Mouse (Mus musculus) lung, adult 10 weeks (tissue): ENCODE measurements around the gene Usp10. TPM values are rescaled to one million over a fixed set of nuclear protein-coding genes. Genes with fewer than 3 reads are reported as not detected.

Experiments
- polyA plus RNA-seq: library from polyadenylated mRNA; stranded (reverse); fragments of 350-450 nt; fragmentation: Illumina TruSeq; extraction: RNeasy Lipid Tissue Mini Kit (QIAGEN cat#74804); gene quantifications from one replicate; pipeline ENCODE4 v1.2.3, GENCODE M21; 2014; ENCODE audit warnings: low read depth, low replicate concordance; ENCODE audit not compliant: insufficient read depth

Gene Usp10
- polyA plus RNA-seq, result 25.2 TPM

GRCm38 (mm10) chr8:119909944-119910546, at the start of gene Usp10:
TSS of gene Usp10 (plus strand) at chr8:119910360.

GRCm38 (mm10) chr8:119861706-119862389, 48.3 kb upstream of the Usp10 start, which contains the start of gene Klhl36:
TSS of gene Klhl36 (plus strand) at chr8:119862266.

GRCm38 (mm10) chr8:119910547-119911257, 542 bp downstream of the Usp10 start, which contains the start of gene Gm20388:
TSS of gene Gm20388 (plus strand) at chr8:119910841.

GRCm38 (mm10) chr8:119992249-119992648, 82.1 kb downstream of the Usp10 start, which contains the start of gene Crispld2:
TSS of gene Crispld2 (plus strand) at chr8:119992438.

Other genes with a start within 250 kb of the Usp10 start
- 42.1 TPM for gene Wfdc1, start 244.0 kb upstream of the Usp10 start, polyA plus RNA-seq
- 3.5 TPM for gene Atp2c2, start 210.4 kb upstream of the Usp10 start, polyA plus RNA-seq
- gene Tldc1, start 131.9 kb upstream of the Usp10 start, polyA plus RNA-seq, result 5.7 TPM
- 94.1 TPM for gene Cotl1, start 69.8 kb upstream of the Usp10 start, polyA plus RNA-seq
- gene Klhl36, start 48.1 kb upstream of the Usp10 start, polyA plus RNA-seq, result 4.5 TPM
- gene Gm20388, start 481 bp downstream of the Usp10 start, polyA plus RNA-seq, result 25.6 TPM
- 32.0 TPM for gene Crispld2, start 82.1 kb downstream of the Usp10 start, polyA plus RNA-seq
- 20.8 TPM for gene Zdhhc7, start 191.1 kb downstream of the Usp10 start, polyA plus RNA-seq
- gene 6430548M08Rik, start 203.8 kb downstream of the Usp10 start, polyA plus RNA-seq, result 29.8 TPM